In genomic region chr12:108363796-108364195, GRCm38 (mm10) we compare ENCODE assay signal across 9 mouse cellular contexts. TPM values are rescaled to one million over a fixed set of nuclear protein-coding genes. Genes with fewer than 3 reads are reported as not detected.
DNase-seq lines count a peak whose midpoint lies in the region; ATAC-seq and TF ChIP-seq lines count a peak whose summit lies in the region.
"Had no signal": no experiment of that assay in that cellular context is flagged by ENCODE, and none has a peak within 500 bp of the region (broad histone marks: within the 10 kb centered on the region; RNA-seq: fewer than 3 reads in every experiment).

No protein-coding gene starts in this region.

- 4% methylated on average over 5 of the region's 5 CpGs for WGBS in heart, embryonic 12.5 days
- 2% methylated on average over 5 of the region's 5 CpGs for WGBS in kidney, embryonic 15.5 days
- 6% methylated on average over 5 of the region's 5 CpGs for WGBS in limb, embryonic 14.5 days
- 3% methylated on average over 5 of the region's 5 CpGs for WGBS in neural tube, embryonic 12.5 days

- DNase-seq in CD4-positive helper T cell, adult 2 months (ENCODE audit: low read depth, low spot score) = peak; percentile 28
- peak; percentile 97 for DNase-seq in brain, adult 2 months (ENCODE audit: low read depth, low spot score)
- peak; percentile 86 for DNase-seq in limb, embryonic 14.5 days (ENCODE audit: low spot score)
- DNase-seq in thymus, postnatal 14 days = peak; percentile 43

- H3K36me3 ChIP-seq in heart, embryonic 12.5 days = no peaks in the 10 kb centered on the region
- H3K36me3 ChIP-seq in kidney, embryonic 15.5 days = no peaks in the 10 kb centered on the region
- no peaks in the 10 kb centered on the region for H3K36me3 ChIP-seq in limb, embryonic 14.5 days (ENCODE audit: control insufficient read depth, insufficient read depth, low read length)
- no peaks in the 10 kb centered on the region for H3K36me3 ChIP-seq in neural tube, embryonic 12.5 days

- no peaks in the 10 kb centered on the region for H3K9me3 ChIP-seq in heart, embryonic 12.5 days (replicated peaks)
- no peaks in the 10 kb centered on the region for H3K9me3 ChIP-seq in kidney, embryonic 15.5 days (replicated peaks)
- H3K9me3 ChIP-seq in limb, embryonic 14.5 days (ENCODE audit: control insufficient read depth, low read length) = no peaks in the 10 kb centered on the region
- H3K9me3 ChIP-seq in neural tube, embryonic 12.5 days = no peaks in the 10 kb centered on the region

- peaks cover 9% of the 10 kb centered on the region; the same call in 1 of the 2 replicates for H3K27me3 ChIP-seq in heart, embryonic 12.5 days (replicated peaks)
- H3K27me3 ChIP-seq in kidney, embryonic 15.5 days = no peaks in the 10 kb centered on the region
- no peaks in the 10 kb centered on the region for H3K27me3 ChIP-seq in limb, embryonic 14.5 days (ENCODE audit: control insufficient read depth, insufficient read depth, low read length)
- H3K27me3 ChIP-seq in neural tube, embryonic 12.5 days (replicated peaks) = no peaks in the 10 kb centered on the region

- TF ChIP-seq POLR2A in embryonic fibroblast, embryonic 13.5 days (IDR thresholded peaks at IDR 0.05; ENCODE audit: low read depth, low read length) = no peak
- TF ChIP-seq POLR2A in limb, embryonic 14.5 days (IDR thresholded peaks at IDR 0.05; ENCODE audit: borderline replicate concordance, extremely low read depth, insufficient read depth, insufficient read length) = no peak

- H3K4me1 ChIP-seq in embryonic fibroblast, embryonic 13.5 days (ENCODE audit: control insufficient read depth, insufficient read depth, low read length) = no peaks in the 10 kb centered on the region
- peaks cover 5% of the 10 kb centered on the region for H3K4me1 ChIP-seq in heart, embryonic 12.5 days (replicated peaks)
- peaks cover 37% of the 10 kb centered on the region for H3K4me1 ChIP-seq in kidney, embryonic 15.5 days
- H3K4me1 ChIP-seq in limb, embryonic 14.5 days (ENCODE audit: control insufficient read depth, insufficient read depth, low read length) = peaks cover 11% of the 10 kb centered on the region; the same call in 1 of the 2 replicates
- H3K4me1 ChIP-seq in neural tube, embryonic 12.5 days = no peaks in the 10 kb centered on the region

- H3K4me2 ChIP-seq in heart, embryonic 12.5 days = no peak overlapping the region
- H3K4me2 ChIP-seq in kidney, embryonic 15.5 days = no peak overlapping the region
- H3K4me2 ChIP-seq in limb, embryonic 14.5 days (replicated peaks; ENCODE audit: low read depth, low read length, severe bottlenecking) = no peak overlapping the region
- no peak overlapping the region for H3K4me2 ChIP-seq in neural tube, embryonic 12.5 days (replicated peaks)

- H3K4me3 ChIP-seq in embryonic fibroblast, embryonic 13.5 days (ENCODE audit: insufficient read depth, low read length) = no peak overlapping the region
- H3K4me3 ChIP-seq in heart, embryonic 12.5 days = no peak overlapping the region
- H3K4me3 ChIP-seq in kidney, embryonic 15.5 days (replicated peaks) = no peak overlapping the region
- no peak overlapping the region for H3K4me3 ChIP-seq in limb, embryonic 14.5 days (replicated peaks; ENCODE audit: low read length)
- no peak overlapping the region for H3K4me3 ChIP-seq in neural tube, embryonic 12.5 days
- H3K4me3 ChIP-seq: erythroblast, embryonic 14.5 days had no signal

- no peak overlapping the region for H3K27ac ChIP-seq in embryonic fibroblast, embryonic 13.5 days (ENCODE audit: insufficient read depth, low read length)
- no peak overlapping the region for H3K27ac ChIP-seq in heart, embryonic 12.5 days (ENCODE audit: poor library complexity, severe bottlenecking)
- H3K27ac ChIP-seq in kidney, embryonic 15.5 days = no peak overlapping the region
- no peak overlapping the region for H3K27ac ChIP-seq in limb, embryonic 14.5 days (replicated peaks; ENCODE audit: low read depth, low read length)
- H3K27ac ChIP-seq in neural tube, embryonic 12.5 days = no peak overlapping the region

- H3K9ac ChIP-seq in heart, embryonic 12.5 days = no peak overlapping the region
- no peak overlapping the region; the same call in 1 of the 2 replicates for H3K9ac ChIP-seq in kidney, embryonic 15.5 days
- H3K9ac ChIP-seq in limb, embryonic 14.5 days (ENCODE audit: low read depth, low read length, severe bottlenecking) = no peak overlapping the region
- H3K9ac ChIP-seq in neural tube, embryonic 12.5 days = 0 out of 2 replicates have a peak overlapping the region, but pooled peaks have one; percentile 33

- peak; percentile 83 for TF ChIP-seq CTCF in embryonic fibroblast, embryonic 13.5 days (IDR thresholded peaks at IDR 0.05; ENCODE audit: borderline replicate concordance, insufficient read depth, low read length)

- peak; percentile 48; the same call in 1 of the 2 replicates for ATAC-seq in heart, embryonic 12.5 days (ENCODE audit: insufficient number of reproducible peaks, low FRiP score)
- ATAC-seq in kidney, embryonic 15.5 days (replicated peaks; ENCODE audit: low FRiP score) = peak; percentile 66
- peak; percentile 80; the same call in 1 of the 2 replicates for ATAC-seq in limb, embryonic 14.5 days (ENCODE audit: low FRiP score, low read depth)
- peak; percentile 80 for ATAC-seq in neural tube, embryonic 12.5 days (ENCODE audit: low FRiP score, low read depth)

RNA-seq across cellular contexts. Expression of gene Eml1, which starts 7.0 kb away (rescaled TPM):
- 40.5 and 48.0 TPM in 2 replicates for polyA plus RNA-seq in embryonic fibroblast, embryonic 13.5 days (2011; ENCODE audit: insufficient read length, low read depth, missing spikeins)
- 49.5 and 54.6 TPM in 2 replicates for polyA plus RNA-seq in heart, embryonic 12.5 days (2016; fragmentation: Nextera tagmentation; extraction: Ambion mirVana)
- polyA plus RNA-seq in kidney, embryonic 15.5 days (2015; fragmentation: Nextera tagmentation; extraction: Ambion mirVana) = 60.9 and 77.5 TPM in 2 replicates
- 36.3 and 38.4 TPM in 2 replicates for polyA plus RNA-seq in limb, embryonic 14.5 days (2012; rRNA removed)
- polyA plus RNA-seq in limb, embryonic 14.5 days (2014; fragmentation: Nextera tagmentation; extraction: Ambion mirVana) = 44.4 and 48.2 TPM in 2 replicates
- polyA plus RNA-seq in neural tube, embryonic 12.5 days (2016; fragmentation: Nextera tagmentation; extraction: Ambion mirVana) = 108 and 122 TPM in 2 replicates

RNA-seq across cellular contexts. Expression of gene Cyp46a1, which starts 29.6 kb away (rescaled TPM):
- polyA plus RNA-seq in embryonic fibroblast, embryonic 13.5 days (2011; ENCODE audit: insufficient read length, low read depth, missing spikeins) = 1.8 and 3.4 TPM in 2 replicates
- 7.9 and 8.0 TPM in 2 replicates for polyA plus RNA-seq in heart, embryonic 12.5 days (2016; fragmentation: Nextera tagmentation; extraction: Ambion mirVana)
- polyA plus RNA-seq in kidney, embryonic 15.5 days (2015; fragmentation: Nextera tagmentation; extraction: Ambion mirVana) = 10.0 and 10.9 TPM in 2 replicates
- polyA plus RNA-seq in limb, embryonic 14.5 days (2012; rRNA removed) = 24.8 and 30.8 TPM in 2 replicates
- 6.4 and 6.6 TPM in 2 replicates for polyA plus RNA-seq in limb, embryonic 14.5 days (2014; fragmentation: Nextera tagmentation; extraction: Ambion mirVana)
- 12.7 and 19.0 TPM in 2 replicates for polyA plus RNA-seq in neural tube, embryonic 12.5 days (2016; fragmentation: Nextera tagmentation; extraction: Ambion mirVana)
- polyA plus RNA-seq: erythroblast, embryonic 14.5 days had no signal

RNA-seq across cellular contexts. Expression of gene Hhipl1, which starts 57.7 kb away (rescaled TPM):
- 4.8 and 5.0 TPM in 2 replicates for polyA plus RNA-seq in embryonic fibroblast, embryonic 13.5 days (2011; ENCODE audit: insufficient read length, low read depth, missing spikeins)
- 0.82 and 1.2 TPM in 2 replicates for polyA plus RNA-seq in heart, embryonic 12.5 days (2016; fragmentation: Nextera tagmentation; extraction: Ambion mirVana)
- polyA plus RNA-seq in kidney, embryonic 15.5 days (2015; fragmentation: Nextera tagmentation; extraction: Ambion mirVana) = 0.55 and 1.00 TPM in 2 replicates
- polyA plus RNA-seq in limb, embryonic 14.5 days (2012; rRNA removed) = 2.7 and 3.0 TPM in 2 replicates
- 0.58 and 1.5 TPM in 2 replicates for polyA plus RNA-seq in limb, embryonic 14.5 days (2014; fragmentation: Nextera tagmentation; extraction: Ambion mirVana)
- polyA plus RNA-seq in neural tube, embryonic 12.5 days (2016; fragmentation: Nextera tagmentation; extraction: Ambion mirVana) = 2.1 and 2.3 TPM in 2 replicates
- polyA plus RNA-seq: erythroblast, embryonic 14.5 days had no signal

Comparison
In these comparisons a context has a peak if more than half of its experiments do, and no peak if none do; other contexts are left out.
1. DNase-seq: peak in every context shown above with its lines; median percentile 97 in brain, adult 2 months; 86 in limb, embryonic 14.5 days; 43 in thymus, postnatal 14 days; 28 in CD4-positive helper T cell, adult 2 months.